Mouse (Mus musculus) lung, postnatal 25 days (tissue): ENCODE measurements around the gene Gemin6.
"Not testable (repeated sequence)": the region's sequence is repeated elsewhere in the genome, so short reads cannot be mapped to it uniquely, and the experiment has no call there.

Source experiments
- DNase-seq: peaks from one replicate; pipeline ENCODE4 v3.0.0; 2022; ENCODE audit warnings: low spot score

The Gemin6 gene

DNA sequence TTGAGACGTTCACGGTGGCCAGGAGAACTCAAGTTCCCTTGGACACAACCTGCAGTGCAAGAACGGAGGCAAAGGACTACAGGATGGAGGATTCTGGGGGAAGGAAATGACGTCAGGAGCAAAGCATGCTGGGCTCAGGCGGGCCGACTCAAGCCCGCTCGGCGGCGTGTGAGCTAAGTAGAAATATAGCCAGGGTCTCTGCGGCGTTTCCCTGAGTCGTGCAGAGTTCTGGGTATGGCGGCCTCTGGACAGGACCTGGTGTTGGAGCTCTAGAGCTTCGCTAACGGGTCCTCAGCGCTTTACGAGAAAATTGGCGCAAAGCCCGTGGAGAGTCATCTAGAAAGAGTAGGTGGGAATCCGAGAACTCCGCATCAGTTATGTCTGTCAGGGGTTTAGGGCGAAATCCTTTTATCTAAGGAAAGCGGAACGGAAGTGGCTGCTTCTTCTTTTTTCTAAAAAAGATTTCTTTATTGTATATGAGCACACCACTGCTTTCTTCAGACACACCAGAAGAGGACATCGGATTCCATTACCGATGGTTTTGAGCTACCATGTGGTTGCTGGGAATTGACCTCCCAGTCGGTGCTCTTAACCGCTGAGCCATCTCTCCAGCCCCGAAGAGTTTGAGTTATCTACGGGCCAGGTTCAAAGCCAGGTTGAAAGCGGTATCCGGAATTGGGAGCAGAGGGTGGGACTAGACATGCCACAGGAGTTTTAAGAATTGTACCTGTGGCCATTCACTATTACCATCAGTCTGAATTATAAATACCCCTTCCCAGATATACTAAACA lies at the start of gene Gemin6:
Gene Gemin6, plus strand, starts transcription at position 116 of the 791 bp plus-strand sequence.
- peak; percentile 90 for DNase-seq

DNA sequence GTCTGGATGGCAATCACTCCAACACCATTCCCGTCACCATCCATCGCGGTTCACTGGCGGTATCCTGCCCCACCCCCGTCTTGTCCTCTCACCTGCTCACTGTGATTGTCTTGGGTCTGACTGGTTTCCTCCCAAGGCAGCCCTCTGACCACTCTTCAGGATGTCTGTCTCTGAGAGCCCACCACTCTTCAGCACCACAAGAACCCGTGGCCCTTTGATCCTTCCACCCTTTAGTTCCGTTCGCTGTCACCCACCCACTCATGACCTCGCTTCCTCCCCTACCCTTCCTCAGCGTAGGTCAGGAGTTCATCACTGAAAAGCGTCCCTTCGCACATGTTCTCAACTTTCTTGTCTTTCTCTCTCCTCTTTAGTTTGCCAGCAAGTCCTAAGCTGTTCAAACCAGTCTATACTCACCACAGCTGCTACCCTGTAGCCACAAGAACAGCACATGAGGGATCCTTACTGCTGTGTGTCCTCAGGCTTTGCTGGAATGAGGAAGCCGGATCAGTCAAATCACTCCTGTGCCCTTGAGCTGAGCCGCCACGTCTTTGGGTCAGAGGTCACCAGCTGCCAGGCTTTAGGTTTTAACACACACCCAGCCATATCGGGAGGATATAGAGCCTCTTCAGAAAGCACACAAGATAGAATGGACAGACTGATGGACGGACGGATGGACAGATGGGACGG lies 49.4 kb upstream of the Gemin6 start:
- no peak for DNase-seq

DNA sequence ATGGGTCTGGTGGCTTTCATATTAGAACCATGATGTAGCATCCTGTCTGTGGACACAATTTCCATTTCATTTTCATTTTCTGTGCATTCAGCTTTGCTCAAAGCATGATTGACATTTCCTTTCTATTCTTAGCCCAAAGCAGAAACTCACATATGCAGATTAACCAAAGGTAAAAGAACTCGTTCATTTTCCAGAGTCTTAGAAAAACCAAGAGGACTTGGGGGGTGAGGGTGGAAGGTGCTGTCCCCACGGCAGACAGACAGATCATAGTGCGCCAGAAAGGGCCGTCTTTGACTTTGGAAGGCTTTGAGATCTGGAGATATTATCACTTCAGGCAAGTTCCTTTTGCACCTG lies 48.9 kb upstream of the Gemin6 start:
- no peak for DNase-seq

DNA sequence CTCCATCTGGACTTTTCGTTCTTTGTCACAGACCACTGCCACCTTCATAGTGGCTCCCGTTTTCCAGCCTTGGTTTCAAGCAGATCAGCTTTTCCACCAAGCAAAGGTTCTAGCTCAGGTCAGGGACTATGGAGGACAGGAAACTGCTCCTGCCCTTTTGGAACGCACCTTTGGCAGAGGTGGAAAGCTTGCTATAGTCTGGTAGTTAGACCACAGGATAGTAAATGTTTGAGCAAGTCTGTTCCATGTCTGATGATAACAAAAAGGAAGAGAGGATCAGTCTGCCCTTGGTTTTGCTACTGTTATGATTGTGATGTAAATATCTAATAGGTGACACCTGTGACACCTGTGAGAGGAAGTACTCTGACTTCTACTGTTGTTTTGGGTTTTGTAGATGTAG lies 48.3 kb upstream of the Gemin6 start:
- DNase-seq: no peak

DNA sequence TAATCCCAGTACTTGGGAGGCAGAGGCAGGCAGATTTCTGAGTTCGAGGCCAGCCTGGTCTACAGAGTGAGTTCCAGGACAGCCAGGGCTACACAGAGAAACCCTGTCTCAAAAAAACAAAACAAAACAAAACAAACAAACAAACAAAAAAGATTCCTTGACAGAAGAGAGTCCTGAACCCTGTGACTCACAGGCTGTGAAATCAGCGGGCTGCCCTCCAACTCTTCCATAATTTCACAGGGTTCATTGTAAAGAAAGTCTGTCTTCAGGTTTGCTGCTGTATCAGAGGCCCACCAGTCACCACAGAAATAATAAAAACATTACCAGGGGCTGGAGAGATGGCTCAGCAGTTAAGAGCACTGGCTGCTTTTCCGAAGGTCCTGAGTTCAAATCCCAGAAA lies 45.4 kb upstream of the Gemin6 start:
- not testable (repeated sequence) for DNase-seq

DNA sequence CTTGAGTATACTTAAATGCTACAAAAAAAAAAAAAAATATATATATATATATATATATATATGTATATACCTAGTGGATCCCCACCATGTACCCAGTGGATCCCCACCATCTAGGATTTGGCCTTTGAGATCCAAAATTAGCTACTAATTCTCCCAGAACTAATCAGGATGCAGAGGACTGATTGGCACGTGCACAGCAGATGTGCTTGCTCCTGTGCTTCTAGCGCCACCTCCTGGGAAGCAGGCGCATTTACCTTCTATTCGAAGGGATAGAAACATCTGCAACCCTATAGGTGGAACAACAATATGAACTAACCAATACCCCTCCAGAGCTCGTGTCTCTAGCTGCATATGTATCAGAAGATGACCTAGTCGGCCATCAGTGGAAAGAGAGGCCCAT lies 44.3 kb upstream of the Gemin6 start:
- peak; percentile 81 for DNase-seq

DNA sequence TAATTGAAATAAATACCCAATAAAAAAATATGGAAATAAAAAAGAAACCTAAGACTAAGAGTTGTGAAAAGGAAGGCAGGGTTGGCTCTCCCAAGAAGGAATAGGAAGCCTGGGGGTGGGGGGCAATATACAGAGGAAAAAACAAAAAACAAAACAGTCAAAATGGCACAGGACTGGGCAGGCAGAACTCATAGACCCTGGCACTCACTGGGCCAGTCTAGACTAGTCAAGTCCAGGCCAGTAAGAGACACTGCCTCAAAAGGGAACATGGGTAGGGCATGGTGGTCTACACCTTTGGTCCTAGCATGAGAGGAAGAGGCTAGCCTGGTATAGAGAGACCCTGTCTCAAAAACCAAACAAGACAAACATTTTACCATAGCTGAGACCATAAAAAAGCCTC lies 43.8 kb upstream of the Gemin6 start:
- DNase-seq: no peak

DNA sequence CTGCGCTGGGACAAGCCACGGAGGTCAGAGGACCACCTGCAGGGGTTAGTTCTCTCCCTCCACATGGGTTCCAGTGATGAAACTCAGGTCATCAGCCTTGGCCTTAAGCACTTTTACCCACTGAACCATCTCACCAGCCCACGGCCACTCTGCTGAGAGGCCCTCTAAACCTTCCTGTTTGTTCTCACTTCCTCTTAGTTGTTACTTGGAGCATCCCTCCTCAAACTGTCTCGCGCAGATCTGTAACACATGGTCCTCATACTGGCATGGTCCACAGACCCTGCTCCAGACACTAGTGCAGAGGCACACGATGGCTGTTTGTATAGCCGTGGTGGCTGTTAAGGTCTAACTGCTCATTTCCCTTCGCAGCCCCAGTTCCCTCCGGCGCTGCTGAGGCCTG lies 40.6 kb upstream of the Gemin6 start:
- no peak for DNase-seq

DNA sequence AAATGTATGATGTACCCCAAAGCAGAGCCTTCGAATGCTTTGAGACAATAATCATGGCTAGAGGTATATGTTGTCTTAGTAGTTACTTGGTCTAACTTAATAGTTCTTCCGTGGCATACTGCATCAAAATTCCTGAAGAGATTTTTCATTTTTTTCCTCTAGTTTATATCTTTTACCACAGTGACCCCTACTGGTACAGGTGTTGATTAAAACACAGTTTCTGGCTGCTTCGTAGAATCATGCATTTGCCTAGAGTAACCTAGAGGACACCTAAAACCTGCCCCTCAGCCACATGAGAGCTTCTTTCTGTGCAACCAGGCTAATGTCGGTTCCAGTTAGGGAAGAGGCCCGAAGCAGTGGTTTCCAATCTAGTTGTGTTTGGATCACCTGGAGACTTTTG lies 31.2 kb upstream of the Gemin6 start:
- no peak for DNase-seq

DNA sequence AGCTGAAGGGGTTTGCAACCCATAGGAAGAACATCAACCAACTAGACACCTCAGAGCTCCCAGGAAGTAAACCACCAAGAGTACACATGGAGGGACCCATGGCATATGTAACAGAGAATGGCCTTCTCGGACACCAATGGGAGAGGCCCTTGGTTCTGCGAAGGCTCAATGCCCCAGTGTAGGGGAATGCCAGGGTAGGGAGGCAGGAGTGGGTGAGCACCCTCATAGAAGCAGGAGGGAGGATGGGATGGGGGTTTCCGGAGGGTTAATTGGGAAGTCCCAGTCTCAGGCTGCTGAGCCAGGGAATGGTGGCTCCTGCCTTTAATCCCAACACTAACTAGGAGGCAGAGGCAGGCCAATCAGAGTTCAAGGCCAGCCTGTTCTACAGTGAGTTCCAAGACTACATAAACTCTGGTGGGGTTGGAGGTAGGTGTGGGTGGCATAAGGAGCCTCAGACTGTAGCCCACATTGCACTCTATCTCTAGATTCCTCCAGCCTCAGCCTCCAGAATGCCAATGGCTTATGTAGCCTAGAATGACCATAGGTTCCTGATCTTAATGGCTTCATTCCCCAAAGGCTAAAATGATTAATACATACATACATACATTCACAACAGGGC lies 25.0 kb upstream of the Gemin6 start:
- no peak for DNase-seq

DNA sequence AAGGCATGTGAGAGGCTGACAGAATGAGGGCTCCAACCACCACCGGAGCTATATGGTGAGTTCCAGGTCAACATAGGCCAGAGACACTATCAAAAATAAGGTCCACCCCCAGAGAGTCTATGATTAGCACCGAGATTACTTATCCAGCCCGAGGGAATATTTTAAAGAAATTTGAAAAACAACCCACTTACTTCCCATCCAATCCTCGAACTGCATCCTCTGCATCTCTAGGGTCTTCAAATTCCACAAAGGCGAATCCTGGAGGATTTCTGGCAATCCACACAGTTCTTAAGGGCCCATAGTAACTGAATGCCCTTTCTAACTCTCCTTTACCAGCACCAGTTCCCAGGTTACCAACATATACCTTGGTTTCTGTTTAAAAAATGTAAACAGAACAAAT lies 18.6 kb upstream of the Gemin6 start:
- no peak for DNase-seq

DNA sequence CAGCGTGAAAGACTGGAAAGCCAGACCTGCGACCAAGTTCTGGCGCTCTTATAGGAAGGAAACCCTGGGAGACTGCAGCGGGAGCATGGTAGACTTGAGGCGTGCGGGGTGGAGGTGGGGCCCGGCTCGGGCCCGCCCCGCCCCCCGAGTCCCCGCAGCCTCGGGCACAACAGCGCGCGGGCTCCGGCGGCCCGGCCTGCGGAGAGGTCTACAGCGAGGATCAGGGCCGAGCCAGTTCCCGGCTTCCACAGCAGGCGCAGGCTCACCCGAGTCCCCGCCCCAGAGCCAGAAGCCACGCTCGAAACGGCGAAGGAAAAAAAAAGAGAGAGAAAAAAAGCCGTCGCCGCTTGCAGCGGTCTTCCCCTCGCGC lies 18.0 kb upstream of the Gemin6 start:
- no peak for DNase-seq

DNA sequence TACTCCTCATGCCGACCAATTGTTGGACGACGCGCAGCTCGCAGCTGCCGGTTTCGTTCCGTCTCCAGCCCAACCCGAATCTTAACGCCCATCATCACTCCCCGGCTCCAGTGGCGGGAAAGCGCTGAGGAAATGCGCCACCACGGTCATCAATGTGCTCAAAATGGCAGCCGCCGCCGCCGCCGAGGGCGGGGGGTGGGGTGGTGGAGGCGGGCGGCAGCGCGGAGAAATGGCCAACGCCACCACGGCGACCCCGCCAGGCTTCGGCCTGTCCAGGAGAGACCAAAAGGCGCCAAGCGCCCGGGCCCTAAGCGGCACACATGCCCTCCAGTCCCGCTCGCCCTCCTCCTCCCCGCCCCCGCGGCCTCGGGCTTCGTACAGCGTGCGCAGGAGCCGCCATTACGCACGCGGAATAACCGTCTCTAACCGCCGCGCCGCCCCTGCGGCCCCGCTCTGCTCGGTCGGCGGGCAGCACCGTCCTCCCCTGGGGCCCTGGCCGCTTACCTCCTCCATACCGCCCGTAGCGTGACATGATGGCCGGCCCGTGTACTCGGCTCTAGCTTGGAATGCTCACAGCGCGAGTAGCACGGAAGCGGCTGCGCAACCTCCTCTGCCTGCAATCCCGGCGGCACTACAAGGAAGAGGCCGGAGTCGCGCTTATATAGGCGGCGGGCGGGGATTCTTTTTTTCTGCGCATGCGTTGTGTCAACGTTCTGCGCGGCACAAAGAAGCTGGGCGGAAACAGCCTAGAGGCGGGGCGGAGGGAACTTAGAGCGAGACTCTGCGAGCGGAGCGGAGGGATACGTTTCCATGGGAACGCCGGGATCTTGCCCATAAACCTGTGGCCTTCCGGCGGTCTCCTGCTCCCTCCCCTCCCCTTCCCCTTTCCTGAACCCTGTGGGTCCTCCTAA lies 17.3 kb upstream of the Gemin6 start, which contains the start of the genes Srsf7 and Ttc39d:
Gene Srsf7, minus strand, starts transcription at position 637 of the 911 bp plus-strand sequence.
Gene Ttc39d, plus strand, starts transcription at position 790 of the 911 bp plus-strand sequence.
- DNase-seq: peak; percentile 98

DNA sequence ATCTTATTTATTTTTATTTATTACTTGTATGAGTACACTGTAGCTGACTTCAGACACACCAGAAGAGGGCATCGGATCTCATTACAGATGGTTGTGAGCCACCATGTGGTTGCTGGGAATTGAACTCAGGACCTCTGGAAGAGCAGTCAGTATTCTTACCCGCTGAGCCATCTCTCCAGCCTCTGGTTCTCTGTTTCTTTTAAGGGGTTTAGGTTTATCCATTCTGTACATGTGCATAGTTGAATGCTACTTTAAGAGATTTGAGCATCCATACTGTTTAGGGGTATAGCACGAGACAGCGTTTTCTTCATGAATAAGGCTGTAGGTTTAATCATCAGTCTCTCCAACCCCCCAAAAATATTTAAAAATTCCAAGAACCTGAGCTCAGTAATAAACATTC lies 10.2 kb upstream of the Gemin6 start:
- DNase-seq: not testable (repeated sequence)

DNA sequence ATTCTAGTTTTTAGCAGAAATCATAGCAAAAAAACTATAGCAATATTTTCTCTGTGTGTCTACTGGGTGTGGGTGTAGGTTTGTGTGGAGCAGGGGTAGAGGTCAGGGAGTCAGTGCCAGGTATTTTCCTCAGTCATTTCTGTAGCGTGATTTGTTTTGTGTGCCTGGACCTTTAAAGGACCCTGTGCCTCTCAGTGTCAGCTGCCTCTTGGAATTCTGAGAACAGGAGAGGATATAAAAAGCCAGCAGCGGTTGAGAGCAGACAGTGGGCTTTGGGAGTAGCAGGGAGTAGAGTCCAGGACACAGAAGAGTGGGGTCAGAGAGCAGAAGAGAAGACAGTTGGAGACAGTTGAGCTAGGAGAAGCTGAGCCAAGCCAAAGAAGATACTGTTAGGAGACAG lies 4.1 kb upstream of the Gemin6 start:
- no peak for DNase-seq

DNA sequence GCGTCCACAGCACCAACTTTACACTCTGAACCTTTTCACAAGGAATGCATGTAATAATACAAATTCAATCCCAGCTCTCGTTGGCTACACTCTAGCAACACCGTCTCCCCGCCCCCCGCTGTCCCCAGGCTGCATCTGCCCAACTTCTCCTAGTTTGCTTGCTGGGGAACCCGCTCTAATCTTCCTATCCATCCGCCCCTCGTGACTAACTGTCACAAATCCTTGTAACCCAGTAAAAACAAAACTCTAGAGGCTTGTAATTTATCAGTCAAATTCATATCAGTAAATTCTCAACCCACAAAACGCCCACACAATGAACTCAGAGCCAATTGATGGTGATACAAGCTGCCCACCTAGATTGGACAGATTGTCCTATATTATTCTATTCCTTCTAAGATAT lies 3.0 kb upstream of the Gemin6 start:
- no peak for DNase-seq

DNA sequence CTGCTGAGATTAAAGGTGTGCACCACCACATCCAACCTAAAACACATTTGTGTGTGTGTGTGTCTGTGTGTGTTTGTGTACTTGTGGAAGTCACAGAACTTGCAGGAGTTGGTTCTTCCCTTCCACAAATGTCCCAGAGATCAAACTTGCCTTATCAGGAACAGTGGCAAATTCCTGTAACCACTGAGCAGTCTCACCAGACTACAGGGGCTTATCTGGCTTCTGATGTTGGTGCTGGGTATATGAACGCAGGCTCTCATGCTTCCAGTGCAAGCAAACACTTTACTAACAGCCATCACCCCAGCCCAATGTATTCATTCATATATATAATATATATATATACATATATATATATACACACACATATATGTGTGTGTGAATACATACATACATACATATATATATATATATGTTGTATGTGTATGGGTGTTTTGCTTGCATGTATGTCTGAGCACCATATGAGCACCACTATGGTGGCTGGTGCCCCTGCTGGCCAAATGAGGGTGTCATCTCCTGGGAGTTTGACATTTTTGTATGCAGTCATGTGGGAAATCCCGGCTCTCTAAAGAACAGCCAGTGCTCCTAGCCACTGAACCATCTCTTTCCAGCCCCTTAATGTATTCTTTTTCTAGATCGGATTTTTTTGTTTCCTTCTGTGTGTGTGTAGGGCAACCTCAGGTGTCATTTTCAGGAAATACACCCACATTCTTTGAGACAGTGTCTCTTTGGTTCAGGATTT lies 2.2 kb upstream of the Gemin6 start:
- no peak for DNase-seq

DNA sequence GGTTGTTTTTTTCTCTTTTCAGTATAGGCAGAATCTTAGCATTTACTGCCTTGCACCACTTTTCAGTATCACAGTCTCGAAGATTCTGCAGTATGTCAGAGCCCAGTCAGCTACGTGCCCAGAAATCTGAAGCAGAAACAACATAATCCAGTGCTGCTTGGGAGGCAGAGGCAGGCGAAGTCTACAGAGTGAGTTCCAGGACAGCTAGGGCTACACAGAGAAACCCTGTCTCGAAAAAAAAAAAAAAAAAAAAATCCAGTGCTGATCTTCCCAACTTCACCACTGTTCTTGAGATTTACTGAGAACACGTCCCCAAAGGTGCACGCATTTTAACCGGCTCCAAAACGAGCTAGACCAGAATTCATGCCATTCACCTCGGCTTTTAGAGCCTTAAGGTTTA lies 412 bp upstream of the Gemin6 start:
- DNase-seq: no peak

DNA sequence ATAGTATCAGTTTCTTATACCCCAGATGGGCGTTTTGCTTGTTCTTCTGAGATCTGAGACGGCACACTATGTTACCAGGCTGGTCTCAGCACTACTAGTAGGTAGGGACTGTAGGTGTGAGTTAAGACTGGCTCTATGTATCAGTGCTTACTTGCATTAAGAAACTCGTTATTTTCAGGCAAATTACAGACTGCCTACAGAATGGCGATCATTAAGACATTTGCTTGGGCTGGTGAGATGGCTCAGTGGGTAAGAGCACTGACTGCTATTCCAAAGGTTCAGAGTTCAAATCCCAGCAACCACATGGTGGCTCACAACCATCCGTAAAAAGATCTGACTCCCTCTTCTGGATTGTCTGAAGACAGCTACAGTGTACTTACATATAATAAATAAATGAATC lies 901 bp downstream of the Gemin6 start:
- not testable (repeated sequence) for DNase-seq

DNA sequence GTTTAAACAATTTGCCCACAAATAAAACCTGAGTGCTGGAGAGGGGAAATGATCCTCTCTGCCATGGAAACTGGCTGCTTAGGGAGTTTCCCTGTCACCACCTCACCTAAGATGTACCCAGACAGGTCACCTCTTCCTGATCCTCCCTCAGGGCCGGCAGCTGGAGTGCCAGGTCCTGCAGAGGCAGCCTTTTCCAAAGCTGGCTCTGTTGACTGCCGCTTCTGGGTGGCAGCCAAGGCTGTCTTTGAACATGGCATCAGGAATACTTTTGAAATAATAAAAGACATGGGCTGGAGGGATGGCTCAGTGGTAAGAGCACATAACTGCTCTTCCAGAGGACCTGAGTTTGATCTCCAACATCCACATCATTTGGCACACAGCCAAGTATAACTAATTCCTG lies 5.2 kb downstream of the Gemin6 start:
- no peak for DNase-seq

DNA sequence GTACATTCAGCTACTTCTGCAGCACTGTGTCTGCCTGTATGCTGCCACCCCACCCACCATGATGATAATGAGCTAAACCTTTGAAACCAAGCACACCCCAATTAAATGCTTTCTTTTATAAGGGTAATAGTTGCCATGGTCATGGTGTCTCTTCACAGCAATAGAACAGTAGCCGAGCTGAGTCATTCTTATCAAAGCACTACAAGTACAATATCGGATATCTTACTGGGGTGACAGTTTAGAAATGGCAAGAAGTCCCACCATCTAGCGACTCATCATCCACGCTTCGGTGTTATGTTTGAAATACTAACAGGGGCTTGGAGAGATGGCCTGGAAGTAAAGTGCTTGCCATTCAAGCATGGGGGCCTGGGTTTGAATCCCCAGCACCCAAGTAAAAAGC lies 9.6 kb downstream of the Gemin6 start:
- DNase-seq: no peak

DNA sequence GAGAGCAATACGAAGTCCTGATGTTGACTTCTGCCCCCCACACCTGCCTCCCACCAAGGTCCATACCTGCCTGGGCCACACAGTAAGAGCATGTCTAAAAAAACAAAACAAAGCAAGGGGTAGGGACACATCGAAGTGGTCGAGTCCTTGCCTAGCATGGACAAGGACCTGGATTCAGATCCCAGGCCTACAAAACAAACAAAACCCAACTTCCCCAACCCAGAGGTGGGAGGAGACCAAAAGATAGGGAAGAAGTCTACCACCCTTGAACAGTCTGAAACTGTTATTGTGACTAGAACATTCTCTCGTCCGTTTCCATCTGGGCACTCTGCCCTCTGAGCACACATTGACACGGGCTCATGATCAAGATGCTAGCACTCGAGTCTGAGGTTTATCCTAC lies 10.1 kb downstream of the Gemin6 start:
- no peak for DNase-seq
